Mouse (Mus musculus): Measurements from ENCODE around the gene Lrrc42.

The Lrrc42 gene

GRCm38 (mm10) chr4:107198072-107198471 lies 55.3 kb downstream of the Lrrc42 start:
- peak; percentile 70 for DNase-seq (ENCODE audit: low read depth, low spot score)

GRCm38 (mm10) chr4:107196454-107196853 lies 56.9 kb downstream of the Lrrc42 start:
- DNase-seq (ENCODE audit: low read depth, low spot score), result no peak

GRCm38 (mm10) chr4:107193841-107194240 lies 59.5 kb downstream of the Lrrc42 start:
- DNase-seq (ENCODE audit: low read depth, low spot score), result no peak

GRCm38 (mm10) chr4:107185703-107186102 lies 67.6 kb downstream of the Lrrc42 start:
- DNase-seq (ENCODE audit: low read depth, low spot score), result no peak
